Mouse (Mus musculus) activated CD4-positive, CD25-positive, alpha-beta regulatory T cell (primary cell): ENCODE data around the gene Olfr1337. TPM values are rescaled to one million over a fixed set of nuclear protein-coding genes. Genes with fewer than 3 reads are reported as not detected.

ENCODE experiments used
- polyA plus RNA-seq, 2 experiments: library from polyadenylated mRNA; unstranded; fragments of 100-300 nt; shearing (Covaris generic); gene quantifications; one replicate each; pipeline ENCODE4 v1.2.1; 2017

Olfr1337 gene
- not detected for polyA plus RNA-seq

GRCm38 (mm10) chr4:118782486-118782885, at the start of gene Olfr1337:
TSS of gene Olfr1337 (minus strand) at chr4:118782586.

GRCm38 (mm10) chr4:118809844-118810243, 27.5 kb upstream of the Olfr1337 start, which contains the start of gene Olfr1335:
TSS of gene Olfr1335 (minus strand) at chr4:118809944.

DNA sequence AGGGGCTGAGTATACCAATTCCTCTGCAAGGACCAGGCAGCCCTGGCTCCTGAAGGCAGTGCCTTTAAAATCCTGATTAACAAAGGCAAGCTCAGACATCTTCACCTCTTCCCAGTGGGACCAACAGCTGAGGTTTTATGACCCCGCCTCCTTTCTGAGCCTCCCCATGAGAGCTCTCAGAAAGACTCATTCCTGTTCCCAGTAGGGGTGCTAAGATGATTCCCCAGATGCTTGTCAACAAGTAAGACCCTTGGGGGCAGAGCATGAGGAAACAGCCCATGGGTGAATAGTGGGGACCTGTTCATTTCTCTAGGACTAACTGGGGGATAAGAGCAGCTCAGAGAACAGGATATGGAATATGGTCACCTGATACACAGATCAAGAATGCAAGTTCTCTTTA, 23.7 kb downstream of the Olfr1337 start, which contains the start of gene Olfr1338:
Olfr1338 (minus strand) TSS at position 101 of the 400 bp plus-strand sequence.

GRCm38 (mm10) chr4:118731875-118732274, 50.5 kb downstream of the Olfr1337 start, which contains the start of gene Olfr1339:
TSS of gene Olfr1339 (plus strand) at chr4:118732175.

Other genes starting within 250 kb of the Olfr1337 start
- under 1 TPM in 1 of 2 experiments, not detected in 1; 0.33 TPM for gene Tmem125, start 238.5 kb downstream of the Olfr1337 start, polyA plus RNA-seq
- under 1 TPM in 1 of 2 experiments, not detected in 1; 0.10 TPM for gene Cfap57, start 161.8 kb downstream of the Olfr1337 start, polyA plus RNA-seq
- 100 to 1,000 TPM; 131 to 185 TPM for gene Ebna1bp2, start 161.8 kb downstream of the Olfr1337 start, polyA plus RNA-seq
- gene Olfr62, start 123.6 kb downstream of the Olfr1337 start, polyA plus RNA-seq: not detected
- under 1 TPM in 1 of 2 experiments, not detected in 1; 0.12 TPM for gene Olfr1342, start 89.8 kb downstream of the Olfr1337 start, polyA plus RNA-seq
- gene Olfr1341, start 79.1 kb downstream of the Olfr1337 start, polyA plus RNA-seq: under 1 TPM in 1 of 2 experiments, not detected in 1; 0.71 TPM
- under 1 TPM in 1 of 2 experiments, not detected in 1; 0.05 TPM for gene Olfr1340, start 62.4 kb downstream of the Olfr1337 start, polyA plus RNA-seq
- under 1 TPM in 1 of 2 experiments, not detected in 1; 0.17 TPM for gene Olfr1339, start 50.4 kb downstream of the Olfr1337 start, polyA plus RNA-seq
- gene Olfr1338, start 23.8 kb downstream of the Olfr1337 start, polyA plus RNA-seq: under 1 TPM in 1 of 2 experiments, not detected in 1; 0.32 TPM
- gene Olfr1335, start 27.4 kb upstream of the Olfr1337 start, polyA plus RNA-seq: under 1 TPM in 1 of 2 experiments, not detected in 1; 0.27 TPM
- not detected for gene Olfr1333, start 53.7 kb upstream of the Olfr1337 start, polyA plus RNA-seq
- under 1 TPM in 1 of 2 experiments, not detected in 1; 0.36 TPM for gene Olfr1331, start 82.1 kb upstream of the Olfr1337 start, polyA plus RNA-seq
- under 1 TPM in 1 of 2 experiments, not detected in 1; 0.82 TPM for gene Olfr1330, start 106.0 kb upstream of the Olfr1337 start, polyA plus RNA-seq
- gene Olfr1329, start 134.9 kb upstream of the Olfr1337 start, polyA plus RNA-seq: not detected
- gene Olfr1328, start 156.0 kb upstream of the Olfr1337 start, polyA plus RNA-seq: under 1 TPM in 1 of 2 experiments, not detected in 1; 0.31 TPM
- not detected for gene Lao1, start 179.0 kb upstream of the Olfr1337 start, polyA plus RNA-seq